Mouse (Mus musculus) heart, embryonic 11.5 days (tissue): ENCODE data around the gene Syn1. TPM values are rescaled to one million over a fixed set of nuclear protein-coding genes. Genes with fewer than 3 reads are reported as not detected.

ENCODE experiments used
- microRNA-seq: library from miRNA; unstranded; fragments of <30 nt; microRNA quantifications from one replicate; pipeline ENCODE4, GENCODE M21; 2016; ENCODE audit warnings: borderline number of aligned reads
- polyA plus RNA-seq: library from polyadenylated mRNA; unstranded; fragments of >200 nt; fragmentation: Nextera tagmentation; extraction: Ambion mirVana; gene quantifications from 2 replicates; pipeline ENCODE4 v1.2.1, GENCODE M21; 2014

Syn1 gene
- polyA plus RNA-seq, 1 experiment from 2014 or later: 0.56 TPM

Small RNAs within 50 kb of the gene (microRNA-seq; reads per million reads assigned to microRNA genes)
- gene Gm24824 (not detected), gene Mir5617 (not detected)

Other genes starting within 250 kb of the Syn1 start
- 77.1 and 89.3 TPM in 2 replicates for gene Cdk16, start 233.1 kb downstream of the Syn1 start, polyA plus RNA-seq
- gene Usp11, start 217.1 kb downstream of the Syn1 start, polyA plus RNA-seq: 40.7 and 53.7 TPM in 2 replicates
- 94.5 and 103 TPM in 2 replicates for gene Araf, start 123.2 kb downstream of the Syn1 start, polyA plus RNA-seq
- 33.6 and 34.7 TPM in 2 replicates for gene Timp1, start 50.8 kb downstream of the Syn1 start, polyA plus RNA-seq
- gene Cfp, start 10.6 kb upstream of the Syn1 start, polyA plus RNA-seq: 3.2 and 3.3 TPM in 2 replicates
- gene Elk1, start 29.6 kb upstream of the Syn1 start, polyA plus RNA-seq: 6.0 and 7.7 TPM in 2 replicates
- gene Uxt, start 41.0 kb upstream of the Syn1 start, polyA plus RNA-seq: 46.8 and 48.4 TPM in 2 replicates
- 3.9 and 4.8 TPM in 2 replicates for gene Zfp182, start 141.3 kb upstream of the Syn1 start, polyA plus RNA-seq
- not detected in 2 replicates for gene Spaca5, start 147.4 kb upstream of the Syn1 start, polyA plus RNA-seq
- 1.1 and 1.4 TPM in 2 replicates for gene Zfp300, start 168.5 kb upstream of the Syn1 start, polyA plus RNA-seq
- not detected in 2 replicates for gene Ssxa1, start 194.8 kb upstream of the Syn1 start, polyA plus RNA-seq